Mouse (Mus musculus) MEL (cell line): ENCODE results near the gene Rock2. TPM values are rescaled to one million over a fixed set of nuclear protein-coding genes. Genes with fewer than 3 reads are reported as not detected.

ENCODE experiments used
- DNase-seq: peaks from one replicate; pipeline ENCODE4 v3.0.0; 2011; ENCODE audit warnings: low read depth, low spot score
- H3K27ac ChIP-seq: 2 replicates; pipeline ENCODE4 v1.5.1; 2012; ENCODE audit warnings: low read depth, mild to moderate bottlenecking, control low read depth, low read length, moderate library complexity; ENCODE audit not compliant: control insufficient read depth
- H3K27me3 ChIP-seq, 2 experiments: fragments of 150-350 bp in 1 of 2; sonication (generic) in 1 of 2; 2 replicates each; pipeline ENCODE4 v1.6.1; 2012; ENCODE audit warnings: low read length in 2 of 2, mild to moderate bottlenecking in 2 of 2, improper control_type of control experiment in 1 of 2, moderate library complexity in 1 of 2; ENCODE audit not compliant: insufficient read depth in 2 of 2, control insufficient read depth in 1 of 2
- H3K36me3 ChIP-seq, 2 experiments: 2 replicates each; pipeline ENCODE4 v1.6.1; 2012 to 2014; ENCODE audit warnings: low read length in 2 of 2, improper control_type of control experiment in 1 of 2, inconsistent platforms in 1 of 2, mild to moderate bottlenecking in 1 of 2; ENCODE audit not compliant: insufficient read depth in 2 of 2, control insufficient read depth in 1 of 2
- H3K4me1 ChIP-seq, 2 experiments: fragments of 150-350 bp in 1 of 2; sonication (generic) in 1 of 2; 2 replicates each; pipeline ENCODE4 v1.6.1; 2012; ENCODE audit warnings: low read length in 2 of 2, improper control_type of control experiment in 1 of 2, mild to moderate bottlenecking in 1 of 2; ENCODE audit not compliant: insufficient read depth in 2 of 2, control insufficient read depth in 1 of 2
- H3K4me3 ChIP-seq, 2 experiments: fragments of 150-350 bp in 1 of 2; sonication (generic) in 1 of 2; 2 replicates each; pipeline ENCODE4 v1.5.1; 2012; ENCODE audit warnings: low read depth in 2 of 2, low read length in 2 of 2, mild to moderate bottlenecking in 2 of 2, moderate library complexity in 2 of 2, control low read depth in 1 of 2, improper control_type of control experiment in 1 of 2; ENCODE audit not compliant: control insufficient read depth in 1 of 2, insufficient read depth in 1 of 2
- H3K79me2 ChIP-seq: 2 replicates; pipeline ENCODE4 v1.6.1; 2012; ENCODE audit warnings: mild to moderate bottlenecking, low read length, moderate library complexity; ENCODE audit not compliant: control insufficient read depth, poor library complexity, insufficient read depth
- H3K9ac ChIP-seq: 2 replicates; pipeline ENCODE4 v1.6.1; 2012; ENCODE audit warnings: low read depth, mild to moderate bottlenecking, control low read depth, low read length, moderate library complexity; ENCODE audit not compliant: control insufficient read depth, poor library complexity, severe bottlenecking
- H3K9me3 ChIP-seq: fragments of 150-350 bp; sonication (generic); replicated peaks from 2 replicates; pipeline ENCODE4 v1.6.1; 2012; ENCODE audit warnings: mild to moderate bottlenecking, low read length, improper control_type of control experiment, moderate library complexity; ENCODE audit not compliant: insufficient read depth
- CTCF ChIP-seq, 3 experiments: IDR thresholded peaks in 2 of 3; conservative IDR thresholded peaks in 1 of 3; 2 replicates each; pipeline ENCODE4 v1.5.1; 2011 to 2012; ENCODE audit warnings: low read length in 3 of 3, low read depth in 2 of 3, mild to moderate bottlenecking in 2 of 3, improper control_type of control experiment in 1 of 3, inconsistent platforms in 1 of 3, mixed read lengths in 1 of 3, moderate library complexity in 1 of 3; ENCODE audit not compliant: control insufficient read depth in 1 of 3, insufficient read depth in 1 of 3, poor library complexity in 1 of 3, severe bottlenecking in 1 of 3
- EP300 ChIP-seq, 2 experiments: IDR thresholded peaks; 2 replicates each; pipeline ENCODE4 v1.6.1; 2011; ENCODE audit warnings: improper control_type of control experiment in 2 of 2, low read length in 2 of 2, low read depth in 1 of 2, mild to moderate bottlenecking in 1 of 2
- GABPA ChIP-seq: IDR thresholded peaks from 2 replicates; pipeline ENCODE4 v1.6.1; 2012; ENCODE audit warnings: low read depth, mild to moderate bottlenecking, inconsistent platforms, low read length, improper control_type of control experiment, moderate library complexity
- HCFC1 ChIP-seq: IDR thresholded peaks from 2 replicates; pipeline ENCODE4 v1.6.1; 2012; ENCODE audit warnings: low read depth, mild to moderate bottlenecking, inconsistent platforms, low read length, improper control_type of control experiment, moderate library complexity
- MEF2A ChIP-seq: IDR thresholded peaks from 2 replicates; pipeline ENCODE4 v1.6.1; 2014; ENCODE audit warnings: low read depth, mild to moderate bottlenecking, inconsistent platforms, low read length, improper control_type of control experiment; ENCODE audit not compliant: poor library complexity, insufficient replicate concordance, severe bottlenecking; ENCODE audit errors: extremely low read depth
- MXI1 ChIP-seq: IDR thresholded peaks from 2 replicates; pipeline ENCODE4 v1.6.1; 2011; ENCODE audit warnings: mild to moderate bottlenecking, low read depth, low read length, improper control_type of control experiment
- MYC ChIP-seq: IDR thresholded peaks from 2 replicates; pipeline ENCODE4 v1.6.1; 2011; ENCODE audit warnings: low read depth, mild to moderate bottlenecking, low read length, improper control_type of control experiment, moderate library complexity
- NELFE ChIP-seq: IDR thresholded peaks from 2 replicates; pipeline ENCODE4 v1.6.1; 2011; ENCODE audit warnings: low read depth, low read length, improper control_type of control experiment
- POLR2A ChIP-seq, 2 experiments: IDR thresholded peaks; 2 replicates each; pipeline ENCODE4 v1.6.1; 2011 to 2012; ENCODE audit warnings: low read length in 2 of 2, mild to moderate bottlenecking in 2 of 2, control low read depth in 1 of 2, improper control_type of control experiment in 1 of 2, low read depth in 1 of 2, moderate library complexity in 1 of 2; ENCODE audit not compliant: control insufficient read depth in 1 of 2, insufficient read depth in 1 of 2, poor library complexity in 1 of 2
- RAD21 ChIP-seq: IDR thresholded peaks from 2 replicates; pipeline ENCODE4 v1.6.1; 2011; ENCODE audit warnings: mild to moderate bottlenecking, low read depth, low read length, improper control_type of control experiment
- SIN3A ChIP-seq: IDR thresholded peaks from 2 replicates; pipeline ENCODE4 v1.6.1; 2012; ENCODE audit warnings: low read length, improper control_type of control experiment, inconsistent platforms
- SMC3 ChIP-seq: IDR thresholded peaks from 2 replicates; pipeline ENCODE4 v1.6.1; 2011; ENCODE audit warnings: low read depth, low read length, improper control_type of control experiment
- TBP ChIP-seq: IDR thresholded peaks from 2 replicates; pipeline ENCODE4 v1.8.0; 2011; ENCODE audit warnings: low read depth, low read length, improper control_type of control experiment
- USF1 ChIP-seq: IDR thresholded peaks from 2 replicates; pipeline ENCODE4 v1.6.1; 2014; ENCODE audit warnings: low read depth, mild to moderate bottlenecking, inconsistent platforms, low read length, improper control_type of control experiment, moderate library complexity
- ZC3H11A ChIP-seq: IDR thresholded peaks from 2 replicates; pipeline ENCODE4 v1.6.1; 2012; ENCODE audit warnings: low read depth, mild to moderate bottlenecking, inconsistent platforms, low read length, improper control_type of control experiment
- ZNF384 ChIP-seq: IDR thresholded peaks from 2 replicates; pipeline ENCODE4 v1.6.1; 2012; ENCODE audit warnings: low read depth, mild to moderate bottlenecking, inconsistent platforms, low read length, improper control_type of control experiment
- polyA plus RNA-seq, 2 experiments: library from polyadenylated mRNA; stranded (reverse) in 1 of 2; unstranded in 1 of 2; fragments of >175 nt in 1 of 2; fragments of >200 nt in 1 of 2; gene quantifications; 2 replicates each; pipeline versions ENCODE4 v1.2.1 to v1.2.4; 2012; ENCODE audit warnings: low replicate concordance in 2 of 2, low read depth in 1 of 2; ENCODE audit not compliant: insufficient read length in 2 of 2, insufficient read depth in 1 of 2, missing spikeins in 1 of 2
- total RNA-seq: library from RNA; depleted of rRNA; stranded (reverse); fragments of 300-350 nt; gene quantifications from 2 replicates; pipeline ENCODE4 v1.2.3, GENCODE M21; 2012

Rock2 gene
- total and polyA plus RNA-seq, 3 experiments, result 10.9 to 46.4 (median 14.4) TPM

- peak overlapping the region; percentile 67 for H3K9ac ChIP-seq
- TF ChIP-seq TBP, result 0 out of 2 replicates have a peak, but pooled peaks have one; percentile 36
- no peak for TF ChIP-seq GABPA
- no peak for TF ChIP-seq ZNF384
- TF ChIP-seq RAD21, result peak; percentile 84
- TF ChIP-seq MEF2A, result no peak
- TF ChIP-seq POLR2A (IDR thresholded peaks at IDR 0.05; ENCODE audit: control insufficient read depth in 1 of 2, insufficient read depth in 1 of 2, low read depth in 1 of 2, low read length in 2 of 2, poor library complexity in 1 of 2), result peak in 1 of 2 experiments; percentile 39; a peak in 2 of 4 replicates
- TF ChIP-seq USF1, result no peak
- peak; percentile 31; the same call in 1 of the 2 replicates for TF ChIP-seq HCFC1
- TF ChIP-seq NELFE, result no peak; the same call in 1 of the 2 replicates
- peak; percentile 60 for TF ChIP-seq ZC3H11A
- no peak for TF ChIP-seq EP300 (IDR thresholded peaks at IDR 0.05; ENCODE audit: low read depth in 1 of 2, low read length in 2 of 2)
- TF ChIP-seq CTCF (IDR thresholded peaks at IDR 0.05 in 2 of 3, conservative IDR thresholded peaks at IDR 0.05 in 1 of 3; ENCODE audit: control insufficient read depth in 1 of 3, insufficient read depth in 1 of 3, low read depth in 2 of 3, low read length in 3 of 3, poor library complexity in 1 of 3, severe bottlenecking in 1 of 3), result peak; percentile 79 to 93 (median 90)
- peak; percentile 77 for TF ChIP-seq MYC
- peak; percentile 45 for TF ChIP-seq MXI1
- TF ChIP-seq SMC3, result peak; percentile 82
- TF ChIP-seq SIN3A, result peak; percentile 83; the same call in 1 of the 2 replicates
- TF ChIP-seq, all 39 proteins: peak for 10
- H3K36me3 ChIP-seq, result no peaks in the 10 kb centered on the region; a peak in 1 of 4 replicates
- no peaks in the 10 kb centered on the region for H3K9me3 ChIP-seq
- no peaks in the 10 kb centered on the region for H3K27me3 ChIP-seq
- H3K4me3 ChIP-seq, result peak overlapping the region; percentile 51 to 64
- peak; percentile 94 for DNase-seq
- peaks cover 0 to 7% of the 10 kb centered on the region in 2 experiments; a peak in 2 of 4 replicates for H3K4me1 ChIP-seq
- H3K79me2 ChIP-seq, result no peaks in the 10 kb centered on the region; the same call in 1 of the 2 replicates
- H3K27ac ChIP-seq, result peak overlapping the region; percentile 78
These were observed 140.4 kb downstream of the Rock2 start for GRCm38 (mm10) chr12:17035128-17035527.

DNA sequence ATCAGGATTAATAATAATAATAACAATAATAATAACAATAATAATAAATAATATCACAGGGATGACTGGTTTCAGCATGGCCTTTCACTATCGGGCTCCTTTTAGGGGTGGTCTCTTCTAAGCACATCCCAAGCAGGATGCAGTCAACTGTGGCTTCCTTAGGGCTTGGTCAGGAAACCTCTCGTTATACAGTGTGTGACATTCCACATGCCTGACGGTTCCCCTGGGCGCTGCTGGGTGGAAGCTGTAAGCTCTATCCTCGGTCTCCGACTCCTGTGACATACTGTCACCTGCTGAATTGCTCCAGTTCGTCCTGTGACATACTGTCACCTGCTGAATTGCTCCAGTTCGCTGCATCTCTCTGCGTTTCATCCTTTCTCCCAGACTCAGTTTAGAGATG is 141.8 kb downstream of the Rock2 start:
- H3K4me3 ChIP-seq, result no peak overlapping the region
- TF ChIP-seq EP300 (IDR thresholded peaks at IDR 0.05; ENCODE audit: low read depth in 1 of 2, low read length in 2 of 2), result no peak
- no peaks in the 10 kb centered on the region; the same call in 1 of the 2 replicates for H3K79me2 ChIP-seq
- no peak overlapping the region for H3K9ac ChIP-seq
- peaks cover 0 to 7% of the 10 kb centered on the region in 2 experiments; a peak in 2 of 4 replicates for H3K4me1 ChIP-seq
- H3K27me3 ChIP-seq, result no peaks in the 10 kb centered on the region; a peak in 1 of 4 replicates
- H3K36me3 ChIP-seq, result no peaks in the 10 kb centered on the region; a peak in 1 of 4 replicates
- H3K9me3 ChIP-seq, result no peaks in the 10 kb centered on the region
- no peak for DNase-seq
- H3K27ac ChIP-seq, result no peak overlapping the region
